Mouse (Mus musculus) myocyte (in vitro differentiated cells): ENCODE measurements around the gene Kcna6. TPM values are rescaled to one million over a fixed set of nuclear protein-coding genes. Genes with fewer than 3 reads are reported as not detected.

ENCODE experiments used
- H3K27me3 ChIP-seq: one replicate; pipeline ENCODE4 v1.6.1; 2011; ENCODE audit not compliant: control insufficient read depth, insufficient read depth, insufficient read length
- H3K36me3 ChIP-seq: one replicate; pipeline ENCODE4 v1.6.1; 2011; ENCODE audit not compliant: control insufficient read depth, insufficient read depth
- H3K4me2 ChIP-seq: one replicate; pipeline ENCODE4 v1.6.1; 2011; ENCODE audit warnings: low read depth, control low read depth
- H3K4me3 ChIP-seq: one replicate; pipeline ENCODE4 v1.5.1; 2011; ENCODE audit warnings: mild to moderate bottlenecking, control low read depth, moderate library complexity
- H3K79me2 ChIP-seq: one replicate; pipeline ENCODE4 v1.6.1; 2011; ENCODE audit not compliant: control insufficient read depth, insufficient read depth
- H3ac ChIP-seq: one replicate; pipeline ENCODE4 v1.6.1; 2011; ENCODE audit not compliant: control insufficient read depth, insufficient read length
- CEBPB ChIP-seq: IDR thresholded peaks from 2 replicates; pipeline ENCODE4 v1.6.1; 2011; ENCODE audit warnings: mild to moderate bottlenecking, moderate library complexity; ENCODE audit not compliant: poor library complexity, insufficient read depth, severe bottlenecking
- E2F4 ChIP-seq: IDR thresholded peaks from one replicate; pipeline ENCODE4 v1.6.1; 2011; ENCODE audit warnings: mild to moderate bottlenecking, control low read depth, moderate library complexity; ENCODE audit not compliant: insufficient read depth
- MAX ChIP-seq: IDR thresholded peaks from one replicate; pipeline ENCODE4 v1.6.1; 2011; ENCODE audit warnings: low read depth, mild to moderate bottlenecking, control low read depth
- MYOD1 ChIP-seq, 3 experiments: IDR thresholded peaks; one replicate each; pipeline ENCODE4 v1.6.1; 2011; ENCODE audit warnings: control low read depth in 2 of 3, low read depth in 2 of 3, mild to moderate bottlenecking in 2 of 3, moderate library complexity in 1 of 3; ENCODE audit not compliant: insufficient read length in 2 of 3, control insufficient read depth in 1 of 3
- MYOG ChIP-seq, 3 experiments: IDR thresholded peaks; one replicate each; pipeline ENCODE4 v1.6.1; 2011; ENCODE audit warnings: control low read depth in 2 of 3, low read depth in 2 of 3, mild to moderate bottlenecking in 2 of 3; ENCODE audit not compliant: insufficient read length in 2 of 3, control insufficient read depth in 1 of 3, insufficient read depth in 1 of 3
- POLR2A ChIP-seq: IDR thresholded peaks from one replicate; pipeline ENCODE4 v1.6.1; 2011; ENCODE audit warnings: low read depth, mild to moderate bottlenecking, control low read depth, moderate library complexity; ENCODE audit not compliant: insufficient read length
- POLR2AphosphoS2 ChIP-seq: IDR thresholded peaks from one replicate; pipeline ENCODE4 v1.6.1; 2011; ENCODE audit warnings: low read depth, control low read depth; ENCODE audit not compliant: insufficient read length
- REST ChIP-seq: IDR thresholded peaks from one replicate; pipeline ENCODE4 v1.6.1; 2011; ENCODE audit warnings: mild to moderate bottlenecking, control low read depth, moderate library complexity; ENCODE audit not compliant: insufficient read depth, insufficient read length
- SRF ChIP-seq: IDR thresholded peaks from one replicate; pipeline ENCODE4 v1.6.1; 2011; ENCODE audit warnings: low read depth; ENCODE audit not compliant: control insufficient read depth, insufficient read length
- TCF12 ChIP-seq: IDR thresholded peaks from one replicate; pipeline ENCODE4 v1.6.1; 2011; ENCODE audit warnings: mild to moderate bottlenecking, control low read depth; ENCODE audit not compliant: poor library complexity, insufficient read depth, severe bottlenecking
- TCF3 ChIP-seq: IDR thresholded peaks from one replicate; pipeline ENCODE4 v1.6.1; 2011; ENCODE audit warnings: low read depth, control low read depth; ENCODE audit not compliant: insufficient read length
- USF1 ChIP-seq: IDR thresholded peaks from one replicate; pipeline ENCODE4 v1.6.1; 2011; ENCODE audit warnings: low read depth, mild to moderate bottlenecking, control low read depth, moderate library complexity
- polyA plus RNA-seq: library from polyadenylated mRNA; unstranded; fragments of >200 nt; fragmentation: generic; extraction: Trizol; gene quantifications from one replicate; pipeline ENCODE4 v1.2.1, GENCODE M21; 2012; ENCODE audit warnings: missing spikeins

The Kcna6 gene
- polyA plus RNA-seq, 1 experiment = not detected

DNA sequence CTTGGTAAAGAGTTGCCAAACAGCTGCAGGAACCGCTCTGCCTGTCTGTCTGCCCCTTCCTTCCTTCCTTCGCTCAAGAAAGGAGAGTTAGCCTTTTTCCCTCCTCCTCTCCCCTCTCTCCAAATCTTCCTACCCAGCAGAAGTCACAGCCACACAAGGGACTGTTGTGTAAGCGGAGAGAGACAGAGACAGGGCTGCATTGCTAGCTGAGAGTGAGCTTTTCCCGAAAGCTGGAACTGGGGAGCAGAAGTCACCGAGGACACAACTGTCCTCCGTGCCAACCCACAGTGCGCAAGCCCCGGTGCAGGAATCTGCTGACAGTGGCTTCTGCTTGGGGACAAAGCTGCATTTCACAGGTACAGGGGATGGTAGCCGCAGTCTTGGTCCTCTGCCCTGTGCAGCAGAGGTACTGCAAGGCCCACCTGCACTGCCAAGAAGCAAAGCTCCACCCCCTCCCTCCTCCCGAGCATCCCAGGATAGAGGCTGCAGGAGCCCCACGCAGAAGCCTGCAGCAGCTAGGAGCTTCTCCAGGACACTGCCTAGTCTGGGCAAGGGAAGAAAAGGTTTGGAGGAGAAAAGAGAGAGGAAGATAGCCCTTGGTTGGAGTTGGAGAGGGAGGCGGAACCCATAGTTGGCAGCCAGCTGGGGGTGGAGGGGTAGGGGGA, 21.9 kb downstream of the Kcna6 start:
- no peak overlapping the region for H3ac ChIP-seq
- H3K4me3 ChIP-seq = no peak overlapping the region
- no peaks in the 10 kb centered on the region for H3K36me3 ChIP-seq
- H3K79me2 ChIP-seq = no peaks in the 10 kb centered on the region
- no peaks in the 10 kb centered on the region for H3K27me3 ChIP-seq
- H3K4me2 ChIP-seq = no peak overlapping the region
- TF ChIP-seq E2F4 = no peak
- TF ChIP-seq MAX = no peak
- TF ChIP-seq TCF12 = no peak
- no peak for TF ChIP-seq TCF3
- no peak for TF ChIP-seq CEBPB
- no peak for TF ChIP-seq SRF
- TF ChIP-seq USF1 = no peak
- TF ChIP-seq POLR2A = no peak
- no peak for TF ChIP-seq MYOG (IDR thresholded peaks at IDR 0.05; ENCODE audit: control insufficient read depth in 1 of 3, insufficient read depth in 1 of 3, insufficient read length in 2 of 3, low read depth in 2 of 3)
- TF ChIP-seq MYOD1 (IDR thresholded peaks at IDR 0.05; ENCODE audit: control insufficient read depth in 1 of 3, insufficient read length in 2 of 3, low read depth in 2 of 3) = no peak
- TF ChIP-seq REST = no peak
- TF ChIP-seq POLR2AphosphoS2 = no peak

DNA sequence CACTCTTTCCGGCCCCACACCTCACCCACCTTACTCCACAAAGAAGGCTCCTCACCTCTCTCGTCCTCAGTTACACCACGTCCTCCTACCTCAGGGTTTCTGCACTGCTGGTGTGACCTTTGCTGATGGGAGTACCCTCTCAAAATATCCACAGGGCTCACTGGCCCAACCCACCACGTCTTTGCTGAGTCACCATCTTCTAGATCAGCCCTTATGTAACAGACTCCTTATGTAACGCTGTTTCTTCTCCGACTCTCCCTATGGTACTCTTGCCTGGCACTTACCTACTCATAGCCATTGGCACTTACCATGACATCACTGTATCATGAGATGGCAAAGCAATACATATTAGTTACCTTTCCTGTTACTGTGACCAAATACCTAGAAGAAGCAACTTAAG, 27.9 kb downstream of the Kcna6 start:
- no peak overlapping the region for H3ac ChIP-seq
- TF ChIP-seq CEBPB (no peak), POLR2A (no peak), TCF12 (no peak), MYOD1 (IDR thresholded peaks at IDR 0.05; ENCODE audit: control insufficient read depth in 1 of 3, insufficient read length in 2 of 3, low read depth in 2 of 3) (no peak)
- H3K36me3 ChIP-seq = no peaks in the 10 kb centered on the region

DNA sequence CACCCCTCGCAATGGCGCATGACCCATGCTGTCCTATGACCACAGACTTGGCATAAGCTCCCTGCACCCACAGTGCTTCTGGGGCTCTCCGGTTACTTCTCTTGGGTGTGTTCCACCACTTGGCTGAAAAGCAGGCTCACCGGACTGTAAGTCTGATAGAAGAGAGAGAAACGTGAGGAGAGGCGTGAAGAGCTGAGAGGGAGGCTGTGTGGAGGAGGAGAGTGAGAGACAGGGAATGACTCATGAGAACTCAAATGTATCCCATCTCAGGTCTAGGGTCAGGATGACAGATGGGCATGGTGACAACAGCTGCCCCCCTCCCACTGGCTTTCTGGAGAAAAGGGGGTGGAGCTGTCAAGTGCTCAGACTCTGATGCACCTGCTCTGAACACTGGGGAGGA, 34.5 kb downstream of the Kcna6 start:
- Histone ChIP-seq H3K4me2 (no peak overlapping the region), H3K27me3 (peaks cover 23% of the 10 kb centered on the region), H3K36me3 (no peaks in the 10 kb centered on the region), H3K4me3 (no peak overlapping the region), H3K79me2 (no peaks in the 10 kb centered on the region), H3ac (no peak overlapping the region)
- no peak for TF ChIP-seq CEBPB

More for the DNA sequence above, 27.9 kb downstream of the Kcna6 start:
- Histone ChIP-seq H3K4me2 (no peak overlapping the region), H3K79me2 (no peaks in the 10 kb centered on the region), H3K4me3 (no peak overlapping the region), H3K27me3 (peaks cover 6% of the 10 kb centered on the region)

DNA sequence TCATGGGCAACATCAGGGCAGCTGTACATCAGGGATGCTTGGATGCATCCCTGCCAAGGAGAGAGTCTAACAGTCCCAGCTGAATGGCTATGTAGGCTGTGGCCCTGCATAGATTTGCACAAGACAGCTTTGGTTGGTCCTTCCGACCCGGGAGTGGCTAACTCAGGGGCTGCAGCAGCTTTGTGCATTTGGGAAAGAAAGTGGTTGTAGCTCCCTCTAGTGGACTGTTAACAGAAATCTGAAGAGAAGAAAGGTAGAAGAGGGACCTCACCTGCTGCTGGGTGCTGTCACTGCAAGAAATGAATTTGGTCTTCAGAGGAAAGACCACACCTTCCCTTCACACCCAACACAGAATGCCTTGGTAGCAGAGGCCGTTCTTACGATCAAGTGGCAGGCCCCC, 36.0 kb downstream of the Kcna6 start:
- Histone ChIP-seq H3K79me2 (no peaks in the 10 kb centered on the region), H3K36me3 (no peaks in the 10 kb centered on the region), H3ac (no peak overlapping the region), H3K27me3 (peaks cover 23% of the 10 kb centered on the region), H3K4me2 (no peak overlapping the region), H3K4me3 (no peak overlapping the region)
- TF ChIP-seq SRF = no peak
- no peak for TF ChIP-seq USF1
- no peak for TF ChIP-seq REST
- TF ChIP-seq MAX = no peak
- no peak for TF ChIP-seq TCF3
- no peak for TF ChIP-seq CEBPB
- no peak for TF ChIP-seq E2F4
- TF ChIP-seq TCF12 = no peak
- no peak for TF ChIP-seq POLR2A
- no peak for TF ChIP-seq POLR2AphosphoS2
- no peak for TF ChIP-seq MYOG (IDR thresholded peaks at IDR 0.05; ENCODE audit: control insufficient read depth in 1 of 3, insufficient read depth in 1 of 3, insufficient read length in 2 of 3, low read depth in 2 of 3)
- TF ChIP-seq MYOD1 (IDR thresholded peaks at IDR 0.05; ENCODE audit: control insufficient read depth in 1 of 3, insufficient read length in 2 of 3, low read depth in 2 of 3) = no peak

DNA sequence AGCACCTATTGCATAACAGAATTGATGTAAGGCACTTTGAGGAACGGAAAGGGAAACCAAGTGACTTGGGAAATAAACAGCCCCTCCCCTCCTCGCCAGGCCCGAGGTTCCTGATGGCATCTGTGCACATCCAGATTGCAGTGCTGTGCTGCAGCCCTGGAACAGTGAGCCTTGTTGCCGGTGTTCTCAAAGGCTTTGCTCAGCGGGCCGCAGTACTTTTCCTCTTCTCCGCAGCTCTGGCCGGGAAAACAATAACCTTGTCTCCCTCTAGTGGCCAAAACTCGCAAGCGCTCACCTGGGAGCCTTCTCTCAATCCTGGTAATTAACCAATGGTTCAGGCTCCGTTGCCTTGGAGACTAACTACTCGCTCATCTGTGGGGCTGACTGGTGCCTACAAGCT, 38.4 kb downstream of the Kcna6 start:
- TF ChIP-seq USF1 (no peak), MYOG (IDR thresholded peaks at IDR 0.05; ENCODE audit: control insufficient read depth in 1 of 3, insufficient read depth in 1 of 3, insufficient read length in 2 of 3, low read depth in 2 of 3) (no peak), REST (no peak), TCF3 (no peak), MAX (no peak), SRF (no peak), MYOD1 (IDR thresholded peaks at IDR 0.05; ENCODE audit: control insufficient read depth in 1 of 3, insufficient read length in 2 of 3, low read depth in 2 of 3) (no peak), TCF12 (no peak), E2F4 (no peak), CEBPB (no peak), POLR2AphosphoS2 (no peak)
- peak overlapping the region; percentile 56 for H3K4me2 ChIP-seq
- H3K36me3 ChIP-seq = no peaks in the 10 kb centered on the region
- peaks cover 27% of the 10 kb centered on the region for H3K27me3 ChIP-seq
- no peak overlapping the region for H3ac ChIP-seq
- H3K79me2 ChIP-seq = no peaks in the 10 kb centered on the region
- H3K4me3 ChIP-seq = no peak overlapping the region
